16 mouse cellular contexts compared by ENCODE assay signal in genomic region chr4:118101497-118101896, GRCm38 (mm10).
"Had no signal": no experiment of that assay in that cellular context is flagged by ENCODE, and none has a peak within 500 bp of the region (broad histone marks: within the 10 kb centered on the region; RNA-seq: fewer than 3 reads in every experiment).

No protein-coding gene starts in this region.

- H3K9ac ChIP-seq: liver, embryonic 14.5 days; lung, embryonic 15.5 days; midbrain, embryonic 13.5 days; midbrain, embryonic 15.5 days; neural tube, embryonic 12.5 days; stomach, embryonic 15.5 days had no signal

- H3K4me1 ChIP-seq: midbrain, embryonic 15.5 days; stomach, embryonic 15.5 days had no signal

- H3K9me3 ChIP-seq: lung, embryonic 15.5 days; megakaryocyte, embryonic 14.5 days; midbrain, embryonic 13.5 days; midbrain, embryonic 15.5 days; neural tube, embryonic 12.5 days; stomach, embryonic 15.5 days had no signal

- H3K27me3 ChIP-seq: lung, embryonic 15.5 days; megakaryocyte, embryonic 14.5 days; midbrain, embryonic 13.5 days; midbrain, embryonic 15.5 days; neural tube, embryonic 12.5 days; stomach, embryonic 15.5 days had no signal

- H3K27ac ChIP-seq: liver, embryonic 14.5 days; lung, embryonic 15.5 days; macrophage; midbrain, embryonic 13.5 days; midbrain, embryonic 15.5 days; neural tube, embryonic 12.5 days; stomach, embryonic 15.5 days; stomach, postnatal 0 days had no signal

- DNase-seq: lung, adult 2 months; lung, postnatal 14 days; lung, postnatal 36 days; right cerebral cortex, postnatal 14 days; thymus, adult 2 months; thymus, postnatal 25 days; thymus, postnatal 4 days had no signal

- H3K4me3 ChIP-seq: lung, embryonic 15.5 days; megakaryocyte, embryonic 14.5 days; midbrain, embryonic 13.5 days; midbrain, embryonic 15.5 days; neural tube, embryonic 12.5 days; stomach, embryonic 15.5 days had no signal

- H3K36me3 ChIP-seq: lung, embryonic 15.5 days; midbrain, embryonic 13.5 days; midbrain, embryonic 15.5 days; stomach, embryonic 15.5 days had no signal
